Mouse (Mus musculus): Measurements from ENCODE around the gene Gm3435. TPM values are rescaled to one million over a fixed set of nuclear protein-coding genes. Genes with fewer than 3 reads are reported as not detected.
"Not testable (repeated sequence)": the region's sequence is repeated elsewhere in the genome, so short reads cannot be mapped to it uniquely, and the experiment has no call there.

The Gm3435 gene
- total RNA-seq (2014; fragmentation: Nextera tagmentation), result 1.1 and 14.5 TPM in 2 replicates
- 5.1 and 7.2 TPM in 2 replicates for total RNA-seq (2017)

GRCm38 (mm10) chr17:15009706-15010413 lies at the start of gene Gm3435:
Gene Gm3435 (plus strand): TSS chr17:15010176.
- peak; percentile 92 for ATAC-seq (replicated peaks; ENCODE audit: low FRiP score, low TSS enrichment, poor library complexity, severe bottlenecking)

- no peak for ATAC-seq (replicated peaks; ENCODE audit: low FRiP score, low TSS enrichment, poor library complexity, severe bottlenecking)
Observed at GRCm38 (mm10) chr17:14960520-14960919, 49.5 kb upstream of the Gm3435 start.

- not testable (repeated sequence) for ATAC-seq (replicated peaks; ENCODE audit: low FRiP score, low TSS enrichment, poor library complexity, severe bottlenecking)
Observed at GRCm38 (mm10) chr17:14960951-14961556, 48.9 kb upstream of the Gm3435 start, which contains the start of gene Phf10. Gene Phf10 (minus strand): TSS chr17:14961273.

GRCm38 (mm10) chr17:14961557-14962154 lies 48.3 kb upstream of the Gm3435 start:
- ATAC-seq (replicated peaks; ENCODE audit: low FRiP score, low TSS enrichment, poor library complexity, severe bottlenecking), result peak; percentile 31

- peak; percentile 82 for ATAC-seq (replicated peaks; ENCODE audit: low FRiP score, low TSS enrichment, poor library complexity, severe bottlenecking)
Observed at GRCm38 (mm10) chr17:14968373-14968913, 41.5 kb upstream of the Gm3435 start.

GRCm38 (mm10) chr17:14977718-14978361 lies 32.1 kb upstream of the Gm3435 start:
- peak; percentile 81 for ATAC-seq (replicated peaks; ENCODE audit: low FRiP score, low TSS enrichment, poor library complexity, severe bottlenecking)

GRCm38 (mm10) chr17:14978362-14979038 lies 31.5 kb upstream of the Gm3435 start, which contains the start of the genes 9030025P20Rik and Gm3417:
Gene 9030025P20Rik (plus strand): TSS chr17:14978468.
Gene Gm3417 (minus strand): TSS chr17:14978790.
- peak; percentile 93 for ATAC-seq (replicated peaks; ENCODE audit: low FRiP score, low TSS enrichment, poor library complexity, severe bottlenecking)

- not testable (repeated sequence) for ATAC-seq (replicated peaks; ENCODE audit: low FRiP score, low TSS enrichment, poor library complexity, severe bottlenecking)
Observed at GRCm38 (mm10) chr17:14990116-14990702, 19.8 kb upstream of the Gm3435 start.

- not testable (repeated sequence) for ATAC-seq (replicated peaks; ENCODE audit: low FRiP score, low TSS enrichment, poor library complexity, severe bottlenecking)
Observed at GRCm38 (mm10) chr17:14992522-14993138, 17.3 kb upstream of the Gm3435 start.

- peak; percentile 35 for ATAC-seq (replicated peaks; ENCODE audit: low FRiP score, low TSS enrichment, poor library complexity, severe bottlenecking)
Observed at GRCm38 (mm10) chr17:14993139-14993832, 16.7 kb upstream of the Gm3435 start.

- peak; percentile 60 for ATAC-seq (replicated peaks; ENCODE audit: low FRiP score, low TSS enrichment, poor library complexity, severe bottlenecking)
Observed at GRCm38 (mm10) chr17:14994140-14994539, 15.8 kb upstream of the Gm3435 start.

- peak; percentile 81 for ATAC-seq (replicated peaks; ENCODE audit: low FRiP score, low TSS enrichment, poor library complexity, severe bottlenecking)
Observed at GRCm38 (mm10) chr17:15000047-15000446, 9.9 kb upstream of the Gm3435 start.

GRCm38 (mm10) chr17:15009088-15009487 lies 888 bp upstream of the Gm3435 start:
- peak; percentile 75 for ATAC-seq (replicated peaks; ENCODE audit: low FRiP score, low TSS enrichment, poor library complexity, severe bottlenecking)

- ATAC-seq (replicated peaks; ENCODE audit: low FRiP score, low TSS enrichment, poor library complexity, severe bottlenecking), result not testable (repeated sequence)
Observed at GRCm38 (mm10) chr17:15021503-15022220, 11.7 kb downstream of the Gm3435 start.

- not testable (repeated sequence) for ATAC-seq (replicated peaks; ENCODE audit: low FRiP score, low TSS enrichment, poor library complexity, severe bottlenecking)
Observed at GRCm38 (mm10) chr17:15023878-15024492, 14.0 kb downstream of the Gm3435 start.

GRCm38 (mm10) chr17:15024502-15025193 lies 14.7 kb downstream of the Gm3435 start:
- ATAC-seq (replicated peaks; ENCODE audit: low FRiP score, low TSS enrichment, poor library complexity, severe bottlenecking), result peak; percentile 31
